8 mouse cellular contexts compared by ENCODE assay signal in the genomic region with DNA sequence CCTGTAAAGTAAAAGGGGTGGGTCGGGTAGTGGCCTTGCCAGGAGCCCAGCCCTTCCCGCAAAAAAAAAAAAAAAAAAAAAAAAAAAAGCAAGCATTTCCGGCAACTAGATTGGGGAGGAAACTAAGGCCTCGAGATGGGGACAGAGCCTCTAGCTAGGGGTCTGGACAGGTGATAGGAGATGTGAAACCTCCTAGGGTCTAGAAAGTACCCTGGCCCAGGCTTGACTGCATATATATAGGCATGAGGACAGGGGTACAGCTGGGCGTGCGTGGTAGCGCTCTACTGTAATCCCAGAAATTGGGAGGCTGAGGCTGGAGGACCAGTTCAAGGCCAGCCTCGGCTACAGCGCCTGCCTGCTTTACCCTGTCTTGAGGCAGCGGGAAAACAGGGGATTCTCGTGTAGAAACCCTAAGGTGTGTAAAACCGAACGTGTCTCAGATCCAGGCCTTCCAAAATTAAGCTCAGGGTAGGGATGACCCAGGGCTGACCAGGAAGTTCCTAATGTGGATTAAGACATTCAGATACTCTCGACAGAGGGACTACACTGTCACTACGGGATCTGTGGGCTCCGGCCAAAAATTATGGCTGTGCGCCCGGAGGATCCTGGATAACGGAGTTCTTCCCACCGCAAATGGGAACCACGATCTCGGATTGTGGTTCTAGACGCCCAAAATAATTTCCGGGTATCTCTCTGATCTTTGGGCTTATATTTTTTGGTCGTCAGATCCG. TPM values are rescaled to one million over a fixed set of nuclear protein-coding genes. Genes with fewer than 3 reads are reported as not detected.
DNase-seq lines count a peak whose midpoint lies in the region; ATAC-seq and TF ChIP-seq lines count a peak whose summit lies in the region.

No protein-coding gene starts in this region.

- peak overlapping the region; percentile 71 for H3K4me3 ChIP-seq in lung, embryonic 14.5 days (ENCODE audit: low read depth, low read length)
- H3K4me3 ChIP-seq in brown adipose tissue, adult 24 weeks (ENCODE audit: insufficient read depth, low read depth, low read length) = peak overlapping the region; percentile 94
- H3K4me3 ChIP-seq in forebrain, embryonic 10.5 days = peak overlapping the region; percentile 78
- peak overlapping the region; percentile 80 for H3K4me3 ChIP-seq in hindbrain, embryonic 13.5 days
- H3K4me3 ChIP-seq in limb, embryonic 14.5 days (replicated peaks; ENCODE audit: low read length) = peak overlapping the region; percentile 85
- peak overlapping the region; percentile 75 for H3K4me3 ChIP-seq in midbrain, postnatal 0 days (ENCODE audit: low read depth, low read length)

- no peaks in the 10 kb centered on the region for H3K27me3 ChIP-seq in lung, embryonic 14.5 days (ENCODE audit: insufficient read depth, low read length)
- H3K27me3 ChIP-seq in forebrain, embryonic 10.5 days (ENCODE audit: poor library complexity, severe bottlenecking) = no peaks in the 10 kb centered on the region
- no peaks in the 10 kb centered on the region for H3K27me3 ChIP-seq in hindbrain, embryonic 13.5 days
- H3K27me3 ChIP-seq in limb, embryonic 14.5 days (ENCODE audit: control insufficient read depth, insufficient read depth, low read length) = no peaks in the 10 kb centered on the region
- no peaks in the 10 kb centered on the region for H3K27me3 ChIP-seq in midbrain, postnatal 0 days (ENCODE audit: insufficient read depth, low read length)

- peak overlapping the region; percentile 64 for H3K4me2 ChIP-seq in lung, embryonic 14.5 days
- peak overlapping the region; percentile 88 for H3K4me2 ChIP-seq in hindbrain, embryonic 13.5 days
- peak overlapping the region; percentile 81 for H3K4me2 ChIP-seq in limb, embryonic 14.5 days (replicated peaks; ENCODE audit: low read depth, low read length, severe bottlenecking)
- peak overlapping the region; percentile 53 for H3K4me2 ChIP-seq in midbrain, postnatal 0 days (ENCODE audit: low read depth, low read length, poor library complexity, severe bottlenecking)

- H3K9me3 ChIP-seq in lung, embryonic 14.5 days (ENCODE audit: low read depth, low read length) = no peaks in the 10 kb centered on the region
- H3K9me3 ChIP-seq in forebrain, embryonic 10.5 days = no peaks in the 10 kb centered on the region
- no peaks in the 10 kb centered on the region for H3K9me3 ChIP-seq in hindbrain, embryonic 13.5 days
- no peaks in the 10 kb centered on the region for H3K9me3 ChIP-seq in limb, embryonic 14.5 days (ENCODE audit: control insufficient read depth, low read length)
- no peaks in the 10 kb centered on the region for H3K9me3 ChIP-seq in midbrain, postnatal 0 days (ENCODE audit: low read length)

- WGBS in lung, embryonic 14.5 days = under 1% methylated on average over 26 of the region's 26 CpGs
- WGBS in forebrain, embryonic 10.5 days = 1% methylated on average over 26 of the region's 26 CpGs
- 1% methylated on average over 26 of the region's 26 CpGs for WGBS in hindbrain, embryonic 13.5 days
- WGBS in limb, embryonic 14.5 days = under 1% methylated on average over 26 of the region's 26 CpGs
- under 1% methylated on average over 26 of the region's 26 CpGs for WGBS in midbrain, postnatal 0 days

- no peak for TF ChIP-seq POLR2A in limb, embryonic 14.5 days (IDR thresholded peaks at IDR 0.05; ENCODE audit: borderline replicate concordance, extremely low read depth, insufficient read depth, insufficient read length)

- peaks cover 33% of the 10 kb centered on the region for H3K36me3 ChIP-seq in lung, embryonic 14.5 days (ENCODE audit: insufficient read depth)
- peaks cover 33% of the 10 kb centered on the region for H3K36me3 ChIP-seq in forebrain, embryonic 10.5 days (replicated peaks)
- H3K36me3 ChIP-seq in hindbrain, embryonic 13.5 days = peaks cover 29% of the 10 kb centered on the region
- peaks cover 30% of the 10 kb centered on the region for H3K36me3 ChIP-seq in limb, embryonic 14.5 days (ENCODE audit: control insufficient read depth, insufficient read depth, low read length)
- peaks cover 15% of the 10 kb centered on the region for H3K36me3 ChIP-seq in midbrain, postnatal 0 days (ENCODE audit: insufficient read depth, low read length)

- peak overlapping the region; percentile 75 for H3K9ac ChIP-seq in lung, embryonic 14.5 days
- H3K9ac ChIP-seq in hindbrain, embryonic 13.5 days = peak overlapping the region; percentile 88
- peak overlapping the region; percentile 77 for H3K9ac ChIP-seq in limb, embryonic 14.5 days (ENCODE audit: low read depth, low read length, severe bottlenecking)
- peak overlapping the region; percentile 79 for H3K9ac ChIP-seq in midbrain, postnatal 0 days (replicated peaks; ENCODE audit: low read length, poor library complexity, severe bottlenecking)

- peak overlapping the region; percentile 73 for H3K27ac ChIP-seq in lung, embryonic 14.5 days (ENCODE audit: low read depth)
- peak overlapping the region; percentile 98 for H3K27ac ChIP-seq in brown adipose tissue, adult 24 weeks (replicated peaks; ENCODE audit: low read depth, low read length)
- H3K27ac ChIP-seq in forebrain, embryonic 10.5 days = peak overlapping the region; percentile 87
- peak overlapping the region; percentile 89 for H3K27ac ChIP-seq in hindbrain, embryonic 13.5 days
- peak overlapping the region; percentile 82 for H3K27ac ChIP-seq in limb, embryonic 14.5 days (replicated peaks; ENCODE audit: low read depth, low read length)
- peak overlapping the region; percentile 77 for H3K27ac ChIP-seq in midbrain, postnatal 0 days (ENCODE audit: low read depth, low read length)

- ATAC-seq in lung, embryonic 14.5 days (ENCODE audit: insufficient read depth) = peak; percentile 19; the same call in 1 of the 2 replicates
- ATAC-seq in hindbrain, embryonic 13.5 days (ENCODE audit: low FRiP score) = peak; percentile 29
- ATAC-seq in limb, embryonic 14.5 days (ENCODE audit: low FRiP score, low read depth) = peak; percentile 5; the same call in 1 of the 2 replicates
- ATAC-seq in midbrain, postnatal 0 days (ENCODE audit: low FRiP score) = peak; percentile 29

- DNase-seq in lung, embryonic 14.5 days = peak; percentile 67
- no peak for DNase-seq in lung, postnatal 36 days
- DNase-seq in forebrain, embryonic 10.5 days (ENCODE audit: extremely low spot score, low spot score) = peak; percentile 30
- peak; percentile 23 for DNase-seq in limb, embryonic 14.5 days (ENCODE audit: low spot score)
- peak; percentile 63 for DNase-seq in midbrain, postnatal 0 days (ENCODE audit: low spot score)
- no peak for DNase-seq in frontal cortex, adult 2 months (ENCODE audit: extremely low spot score in 1 of 2, low spot score in 1 of 2)

- H3K4me1 ChIP-seq in lung, embryonic 14.5 days (ENCODE audit: insufficient read depth) = peaks cover 6% of the 10 kb centered on the region; the same call in 1 of the 2 replicates
- H3K4me1 ChIP-seq in brown adipose tissue, adult 24 weeks (ENCODE audit: control insufficient read depth, insufficient read depth, insufficient read length, low read length) = 0 out of 2 replicates have a peak, but pooled peaks cover 7% of the 10 kb centered on the region
- peaks cover 43% of the 10 kb centered on the region for H3K4me1 ChIP-seq in forebrain, embryonic 10.5 days
- peaks cover 25% of the 10 kb centered on the region for H3K4me1 ChIP-seq in hindbrain, embryonic 13.5 days (replicated peaks)
- H3K4me1 ChIP-seq in limb, embryonic 14.5 days (ENCODE audit: control insufficient read depth, insufficient read depth, low read length) = peaks cover 14% of the 10 kb centered on the region
- H3K4me1 ChIP-seq in midbrain, postnatal 0 days (ENCODE audit: insufficient read depth, low read length) = peaks cover 6% of the 10 kb centered on the region; the same call in 1 of the 2 replicates

- TF ChIP-seq CTCF in lung, embryonic 14.5 days (IDR thresholded peaks at IDR 0.05; ENCODE audit: low read depth) = no peak
- no peak for TF ChIP-seq CTCF in midbrain, postnatal 0 days (IDR thresholded peaks at IDR 0.05)

RNA-seq across cellular contexts. Expression of gene Capns1, which starts 4.3 kb away (rescaled TPM):
- 78.3 and 80.3 TPM in 2 replicates for polyA plus RNA-seq in lung, embryonic 14.5 days (2014; fragmentation: Nextera tagmentation; extraction: Ambion mirVana)
- 549 and 708 TPM in 2 replicates for polyA plus RNA-seq in brown adipose tissue, adult 24 weeks (2012; ENCODE audit: insufficient read depth, insufficient read length, missing spikeins)
- 45.9 and 51.2 TPM in 2 replicates for polyA plus RNA-seq in forebrain, embryonic 10.5 days (2016; fragmentation: Nextera tagmentation; extraction: Ambion mirVana)
- polyA plus RNA-seq in hindbrain, embryonic 13.5 days (2015; fragmentation: Nextera tagmentation; extraction: Ambion mirVana) = 68.1 and 78.1 TPM in 2 replicates
- polyA plus RNA-seq in limb, embryonic 14.5 days (2012; rRNA removed) = 392 and 597 TPM in 2 replicates
- 116 and 117 TPM in 2 replicates for polyA plus RNA-seq in limb, embryonic 14.5 days (2014; fragmentation: Nextera tagmentation; extraction: Ambion mirVana)
- total RNA-seq in midbrain, postnatal 0 days (2014; rRNA removed) = 201 and 272 TPM in 2 replicates
- polyA plus RNA-seq in midbrain, postnatal 0 days (2015; fragmentation: Nextera tagmentation; extraction: Ambion mirVana) = 58.0 and 62.4 TPM in 2 replicates
- 236 and 319 TPM in 2 replicates for polyA plus RNA-seq in frontal cortex, adult 2 months (2012; rRNA removed)

RNA-seq across cellular contexts. Expression of gene Cox7a1, which starts 10.3 kb away (rescaled TPM):
- 4.5 and 8.0 TPM in 2 replicates for polyA plus RNA-seq in lung, embryonic 14.5 days (2014; fragmentation: Nextera tagmentation; extraction: Ambion mirVana)
- polyA plus RNA-seq in brown adipose tissue, adult 24 weeks (2012; ENCODE audit: insufficient read depth, insufficient read length, missing spikeins) = 3,242 and 3,950 TPM in 2 replicates
- polyA plus RNA-seq in forebrain, embryonic 10.5 days (2016; fragmentation: Nextera tagmentation; extraction: Ambion mirVana) = 4.0 and 4.5 TPM in 2 replicates
- 4.5 and 8.0 TPM in 2 replicates for polyA plus RNA-seq in hindbrain, embryonic 13.5 days (2015; fragmentation: Nextera tagmentation; extraction: Ambion mirVana)
- 1.5 and 2.7 TPM in 2 replicates for polyA plus RNA-seq in limb, embryonic 14.5 days (2012; rRNA removed)
- 3.3 and 4.5 TPM in 2 replicates for polyA plus RNA-seq in limb, embryonic 14.5 days (2014; fragmentation: Nextera tagmentation; extraction: Ambion mirVana)
- total RNA-seq in midbrain, postnatal 0 days (2014; rRNA removed) = not detected in 2 replicates
- polyA plus RNA-seq in midbrain, postnatal 0 days (2015; fragmentation: Nextera tagmentation; extraction: Ambion mirVana) = 7.3 and 8.8 TPM in 2 replicates
- polyA plus RNA-seq in frontal cortex, adult 2 months (2012; rRNA removed) = 5.6 and 7.7 TPM in 2 replicates

RNA-seq across cellular contexts. Expression of gene Zfp146, which starts 24.7 kb away (rescaled TPM):
- 16.8 and 17.0 TPM in 2 replicates for polyA plus RNA-seq in lung, embryonic 14.5 days (2014; fragmentation: Nextera tagmentation; extraction: Ambion mirVana)
- 17.8 and 24.3 TPM in 2 replicates for polyA plus RNA-seq in brown adipose tissue, adult 24 weeks (2012; ENCODE audit: insufficient read depth, insufficient read length, missing spikeins)
- 20.3 and 21.1 TPM in 2 replicates for polyA plus RNA-seq in forebrain, embryonic 10.5 days (2016; fragmentation: Nextera tagmentation; extraction: Ambion mirVana)
- 17.5 and 18.6 TPM in 2 replicates for polyA plus RNA-seq in hindbrain, embryonic 13.5 days (2015; fragmentation: Nextera tagmentation; extraction: Ambion mirVana)
- polyA plus RNA-seq in limb, embryonic 14.5 days (2012; rRNA removed) = 66.8 and 93.4 TPM in 2 replicates
- polyA plus RNA-seq in limb, embryonic 14.5 days (2014; fragmentation: Nextera tagmentation; extraction: Ambion mirVana) = 19.9 and 20.3 TPM in 2 replicates
- total RNA-seq in midbrain, postnatal 0 days (2014; rRNA removed) = 49.8 and 52.1 TPM in 2 replicates
- polyA plus RNA-seq in midbrain, postnatal 0 days (2015; fragmentation: Nextera tagmentation; extraction: Ambion mirVana) = 5.9 and 7.2 TPM in 2 replicates
- 36.0 and 38.8 TPM in 2 replicates for polyA plus RNA-seq in frontal cortex, adult 2 months (2012; rRNA removed)

RNA-seq across cellular contexts. Expression of gene Polr2i, which starts 37.5 kb away (rescaled TPM):
- 187 and 192 TPM in 2 replicates for polyA plus RNA-seq in lung, embryonic 14.5 days (2014; fragmentation: Nextera tagmentation; extraction: Ambion mirVana)
- 93.0 and 113 TPM in 2 replicates for polyA plus RNA-seq in brown adipose tissue, adult 24 weeks (2012; ENCODE audit: insufficient read depth, insufficient read length, missing spikeins)
- polyA plus RNA-seq in forebrain, embryonic 10.5 days (2016; fragmentation: Nextera tagmentation; extraction: Ambion mirVana) = 163 and 169 TPM in 2 replicates
- 174 and 175 TPM in 2 replicates for polyA plus RNA-seq in hindbrain, embryonic 13.5 days (2015; fragmentation: Nextera tagmentation; extraction: Ambion mirVana)
- 227 and 250 TPM in 2 replicates for polyA plus RNA-seq in limb, embryonic 14.5 days (2012; rRNA removed)
- 180 and 186 TPM in 2 replicates for polyA plus RNA-seq in limb, embryonic 14.5 days (2014; fragmentation: Nextera tagmentation; extraction: Ambion mirVana)
- 93.3 and 126 TPM in 2 replicates for total RNA-seq in midbrain, postnatal 0 days (2014; rRNA removed)
- polyA plus RNA-seq in midbrain, postnatal 0 days (2015; fragmentation: Nextera tagmentation; extraction: Ambion mirVana) = 190 and 196 TPM in 2 replicates
- 157 and 161 TPM in 2 replicates for polyA plus RNA-seq in frontal cortex, adult 2 months (2012; rRNA removed)

RNA-seq across cellular contexts. Expression of gene Tbcb, which starts 37.8 kb away (rescaled TPM):
- polyA plus RNA-seq in lung, embryonic 14.5 days (2014; fragmentation: Nextera tagmentation; extraction: Ambion mirVana) = 175 and 182 TPM in 2 replicates
- polyA plus RNA-seq in brown adipose tissue, adult 24 weeks (2012; ENCODE audit: insufficient read depth, insufficient read length, missing spikeins) = 62.8 and 71.2 TPM in 2 replicates
- 248 and 257 TPM in 2 replicates for polyA plus RNA-seq in forebrain, embryonic 10.5 days (2016; fragmentation: Nextera tagmentation; extraction: Ambion mirVana)
- polyA plus RNA-seq in hindbrain, embryonic 13.5 days (2015; fragmentation: Nextera tagmentation; extraction: Ambion mirVana) = 383 and 390 TPM in 2 replicates
- polyA plus RNA-seq in limb, embryonic 14.5 days (2012; rRNA removed) = 78.9 and 90.3 TPM in 2 replicates
- polyA plus RNA-seq in limb, embryonic 14.5 days (2014; fragmentation: Nextera tagmentation; extraction: Ambion mirVana) = 168 and 185 TPM in 2 replicates
- 127 and 149 TPM in 2 replicates for total RNA-seq in midbrain, postnatal 0 days (2014; rRNA removed)
- polyA plus RNA-seq in midbrain, postnatal 0 days (2015; fragmentation: Nextera tagmentation; extraction: Ambion mirVana) = 483 and 527 TPM in 2 replicates
- polyA plus RNA-seq in frontal cortex, adult 2 months (2012; rRNA removed) = 114 and 129 TPM in 2 replicates

Comparison
In these comparisons a context has a peak if more than half of its experiments do, and no peak if none do; other contexts are left out.
1. DNase-seq: peak in lung, embryonic 14.5 days (single experiment), forebrain, embryonic 10.5 days (single experiment), limb, embryonic 14.5 days (single experiment) and midbrain, postnatal 0 days (single experiment); none in lung, postnatal 36 days (single experiment) and frontal cortex, adult 2 months (0 of 2).
2. RNA of gene Cox7a1, which starts 10.3 kb away (polyA plus RNA-seq): 3,242 to 3,950 TPM in brown adipose tissue, adult 24 weeks; 7.3 to 8.8 TPM in midbrain, postnatal 0 days, 4.5 to 8.0 TPM in hindbrain, embryonic 13.5 days, 5.6 to 7.7 TPM in frontal cortex, adult 2 months, 4.0 to 4.5 TPM in forebrain, embryonic 10.5 days, 1.5 to 4.5 TPM in limb, embryonic 14.5 days and 4.5 to 8.0 TPM in lung, embryonic 14.5 days; every median in the first group is over 100 times any median in the second.
3. Peak in every context shown above with its lines, with median percentiles within 50 percentile points of each other: ATAC-seq, H3K27ac ChIP-seq, H3K4me2 ChIP-seq, H3K4me3 ChIP-seq and H3K9ac ChIP-seq.